Mouse (Mus musculus): Measurements from ENCODE around the gene Stag1.

DNA sequence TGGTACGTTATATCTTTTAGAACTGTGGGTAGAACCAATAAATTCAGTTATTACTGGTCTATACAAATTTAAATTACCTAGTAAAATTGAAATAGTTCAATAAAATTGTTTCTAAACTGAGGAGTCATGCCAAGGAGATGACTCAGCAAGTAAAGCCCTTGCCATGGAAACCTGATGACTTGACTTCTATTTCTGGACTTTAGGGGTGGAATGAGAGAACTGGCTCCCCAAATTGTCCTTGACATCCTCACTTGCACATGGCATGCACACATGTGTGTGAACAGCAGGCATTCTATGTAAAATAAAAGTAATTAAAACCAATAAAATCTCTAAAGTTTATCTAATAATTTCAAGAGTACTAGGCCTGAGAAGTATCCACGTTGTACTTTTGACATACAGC lies 98.9 kb downstream of the Stag1 start:
- TF ChIP-seq TAL1 (IDR thresholded peaks at IDR 0.05; ENCODE audit: low read length) (no peak), GATA1 (IDR thresholded peaks at IDR 0.05; ENCODE audit: low read length) (no peak)
